Mouse (Mus musculus) cerebellum, adult 11-12 months (tissue): ENCODE results near the gene Gxylt2.

Source experiments
- DNase-seq: peaks from one replicate; pipeline ENCODE4 v3.0.0; 2022

Gxylt2 gene

GRCm38 (mm10) chr6:100704574-100705365 lies at the start of gene Gxylt2:
Gene Gxylt2, plus strand, starts transcription at chr6:100704734.
- no peak for DNase-seq

DNA sequence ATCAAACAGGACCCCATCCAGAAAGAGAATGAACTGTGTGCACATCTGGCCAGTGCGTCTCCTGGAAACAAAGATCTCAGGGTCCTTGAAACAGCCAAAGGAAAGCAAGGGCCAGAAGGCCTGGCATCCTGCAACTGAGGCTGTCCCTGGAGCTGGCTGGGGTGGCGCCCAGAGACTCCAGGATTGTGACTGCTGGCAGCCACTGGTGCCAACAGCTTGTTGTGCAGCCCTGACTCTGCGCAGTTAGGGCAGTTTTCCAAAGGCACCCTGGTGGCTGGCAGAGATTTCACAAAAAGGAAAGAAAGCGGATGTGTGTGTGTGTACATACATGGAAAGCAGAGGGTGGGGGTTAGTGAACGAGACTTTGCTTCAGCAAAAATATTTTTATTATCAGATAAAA lies 44.1 kb upstream of the Gxylt2 start:
- DNase-seq = peak; percentile 71

GRCm38 (mm10) chr6:100662224-100662623 lies 42.3 kb upstream of the Gxylt2 start:
- DNase-seq = no peak

DNA sequence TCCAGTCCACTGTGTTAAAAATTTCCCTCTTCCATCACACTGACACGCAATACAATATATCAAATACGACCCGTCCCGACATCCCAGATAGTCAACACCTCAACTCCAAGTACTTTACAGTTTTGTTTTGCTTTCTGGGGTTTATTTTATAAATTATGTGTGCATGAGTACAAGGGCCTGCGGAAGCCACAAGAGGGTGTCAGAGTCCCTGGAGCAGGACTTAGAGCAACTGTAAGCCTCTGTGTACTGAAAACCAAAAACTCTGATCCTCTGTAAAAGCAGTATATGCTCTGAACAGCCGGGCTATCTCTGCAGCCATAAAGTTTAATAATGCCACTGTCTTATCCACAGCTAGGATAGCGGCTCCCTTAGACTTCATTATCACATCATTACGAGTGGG lies 36.9 kb upstream of the Gxylt2 start:
- DNase-seq = no peak

DNA sequence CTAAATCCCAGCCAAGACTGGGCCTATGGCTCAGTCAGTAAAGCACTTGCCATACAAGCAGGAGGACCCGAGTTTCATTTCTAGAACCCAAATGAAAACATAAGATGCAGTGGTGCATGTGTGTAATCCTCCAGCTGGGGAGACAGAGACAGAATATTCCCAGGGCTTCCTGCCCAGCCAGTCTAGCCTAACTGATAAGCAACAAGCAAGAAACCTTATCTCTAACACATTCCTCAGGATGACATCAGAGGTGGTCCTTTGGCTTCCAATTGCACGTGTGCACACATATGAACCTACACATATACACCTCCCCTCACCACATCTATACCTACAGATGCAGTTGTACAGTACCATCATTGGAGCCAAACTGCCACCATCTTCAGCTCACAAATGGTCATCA lies 35.7 kb upstream of the Gxylt2 start:
- no peak for DNase-seq

DNA sequence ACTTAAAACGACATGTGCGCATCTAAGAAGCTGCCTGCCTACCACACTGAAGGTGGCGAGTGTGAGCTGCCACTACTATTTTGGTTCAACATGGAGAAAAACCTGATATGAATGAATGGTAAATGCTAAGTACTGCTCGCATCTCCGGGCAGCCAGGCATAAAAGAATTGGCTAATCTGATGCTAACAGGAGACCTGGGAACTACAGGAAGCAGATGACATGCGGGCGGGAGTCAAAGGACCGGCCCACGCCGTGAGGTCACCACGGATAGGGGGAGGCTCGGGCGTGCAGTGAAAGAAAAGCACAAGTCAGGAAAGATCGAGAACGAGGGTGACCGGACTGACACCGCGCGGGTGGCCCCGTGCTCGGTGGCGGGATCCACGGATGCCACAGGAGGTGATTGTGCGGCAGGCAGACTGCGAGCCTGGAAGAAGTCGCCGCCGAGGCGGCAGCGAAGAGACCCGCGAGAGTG lies 34.1 kb upstream of the Gxylt2 start:
- peak; percentile 65 for DNase-seq

- DNase-seq = peak; percentile 84
Observed at GRCm38 (mm10) chr6:100670880-100671344, 33.6 kb upstream of the Gxylt2 start, which contains the start of gene Shq1. Gene Shq1, minus strand, starts transcription at chr6:100671157.

DNA sequence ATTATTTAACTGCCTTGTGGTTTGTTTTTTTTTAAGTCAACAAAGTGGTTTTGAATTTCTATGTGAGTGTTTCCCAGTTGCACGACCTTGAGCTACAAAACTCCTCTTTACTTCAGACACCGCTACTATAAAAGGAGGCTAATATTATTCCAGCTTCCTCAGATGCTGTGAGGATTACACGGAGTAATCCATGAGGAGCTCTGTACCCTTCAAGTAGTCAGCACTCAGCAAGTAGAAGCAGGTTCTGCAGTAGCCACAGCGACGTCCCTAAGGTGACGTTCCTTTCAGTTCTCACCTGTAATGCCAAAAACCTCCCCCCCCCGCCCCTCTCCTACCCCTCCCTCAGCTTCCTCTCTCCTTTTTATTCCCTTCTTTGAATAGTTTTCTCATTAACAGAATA lies 33.1 kb upstream of the Gxylt2 start:
- DNase-seq = no peak

GRCm38 (mm10) chr6:100674974-100675373 lies 29.6 kb upstream of the Gxylt2 start:
- no peak for DNase-seq

- DNase-seq = no peak
Observed at GRCm38 (mm10) chr6:100676461-100676860, 28.1 kb upstream of the Gxylt2 start.

GRCm38 (mm10) chr6:100678636-100679035 lies 25.9 kb upstream of the Gxylt2 start:
- DNase-seq = no peak

DNA sequence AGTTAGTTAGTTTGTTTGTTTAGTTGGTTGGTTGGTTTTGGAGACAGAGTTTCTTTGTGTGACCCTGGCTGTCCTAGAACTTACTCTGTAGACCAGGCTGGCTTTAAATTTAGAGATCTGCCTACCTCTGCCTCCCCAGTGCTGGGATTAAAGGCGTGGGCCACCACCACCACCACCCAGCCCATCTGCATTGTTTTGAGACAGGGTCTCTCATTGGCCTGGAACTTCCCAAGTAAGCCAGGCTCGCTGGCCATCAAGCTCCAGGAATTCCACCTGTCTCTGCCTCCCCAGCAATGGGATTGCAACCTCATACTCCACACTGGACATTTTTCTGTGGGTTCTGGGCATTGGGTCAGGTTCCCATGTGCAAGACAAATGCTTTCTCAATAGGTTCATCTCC lies 18.2 kb upstream of the Gxylt2 start:
- DNase-seq = no peak

DNA sequence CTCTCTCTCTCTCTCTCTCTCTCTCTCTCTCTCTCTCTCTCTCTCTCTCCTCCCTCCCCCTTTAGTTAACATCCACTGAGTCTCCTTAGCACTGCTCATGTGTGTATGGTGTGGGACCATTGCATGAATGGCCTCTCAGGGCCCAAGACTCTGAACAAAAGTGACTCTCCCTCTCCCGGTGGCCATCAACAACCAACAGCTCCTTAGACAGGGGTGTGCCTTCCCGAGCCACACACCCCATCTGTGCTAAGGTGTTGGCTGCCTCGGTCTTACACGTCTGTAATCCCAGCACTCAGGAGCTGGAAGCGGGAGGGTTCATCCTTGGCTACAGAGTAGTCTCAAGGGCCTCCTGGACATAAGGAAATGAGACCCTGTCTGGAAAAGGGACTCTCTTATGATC lies 4.5 kb upstream of the Gxylt2 start:
- DNase-seq = no peak

DNA sequence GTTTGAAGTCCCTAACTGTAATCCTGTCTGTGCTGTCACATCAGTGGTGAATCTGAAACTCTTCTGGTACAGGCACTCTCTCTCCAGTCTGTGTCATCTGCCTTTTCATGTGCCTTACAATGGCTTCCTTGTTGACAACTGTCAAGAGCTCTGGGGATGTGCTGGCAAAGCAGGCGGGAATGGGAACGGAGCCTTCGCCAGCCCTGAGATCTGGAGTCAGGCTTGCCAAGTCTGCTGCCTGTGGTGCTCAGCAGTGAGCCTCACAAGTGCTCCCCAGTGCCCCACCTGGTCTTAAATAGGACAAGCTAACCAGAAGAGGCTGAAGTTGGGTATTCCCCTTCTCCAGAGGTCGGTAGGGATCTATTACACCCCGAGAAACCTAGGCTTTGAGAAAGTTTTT lies 3.8 kb upstream of the Gxylt2 start:
- DNase-seq = peak; percentile 9

DNA sequence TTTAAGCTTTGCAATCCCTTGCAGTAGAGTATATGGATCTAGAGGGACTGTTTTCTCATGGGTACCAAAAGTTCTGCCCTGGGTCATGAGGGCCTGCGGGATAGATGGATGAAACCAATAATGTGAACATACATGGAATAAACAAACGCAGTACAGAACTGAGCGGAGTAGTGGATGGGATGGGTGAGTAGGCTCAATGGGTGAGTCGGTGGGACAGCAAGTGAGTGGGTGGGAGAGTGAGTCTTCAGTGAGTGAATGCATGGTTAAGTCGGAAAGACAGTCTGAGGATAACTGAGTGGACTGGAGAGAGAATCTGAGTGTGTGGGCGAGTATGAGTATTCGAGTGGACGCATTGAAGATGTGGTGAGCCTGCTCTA lies 349 bp upstream of the Gxylt2 start:
- DNase-seq = no peak

DNA sequence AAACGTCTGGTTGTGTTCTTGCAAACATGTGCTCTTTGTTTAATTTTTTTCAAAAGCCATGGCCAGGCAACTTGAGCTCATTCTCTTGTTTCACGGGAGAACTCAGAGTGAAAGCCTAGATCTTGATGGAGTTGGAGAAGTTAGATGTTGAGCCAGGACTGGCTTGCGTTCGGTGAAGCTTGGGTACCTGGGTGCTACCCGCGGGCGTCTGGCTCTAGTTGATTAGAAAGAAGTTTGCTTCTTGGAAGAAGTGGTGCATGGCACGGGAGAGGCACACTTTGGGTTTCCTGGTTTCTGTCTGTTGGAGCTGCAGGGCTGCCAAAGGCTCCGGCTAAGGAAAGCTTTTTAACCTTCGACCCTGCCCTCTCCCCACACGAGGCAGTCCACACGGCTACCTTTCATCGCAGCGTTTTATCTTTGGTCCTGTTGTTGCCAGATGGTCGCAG lies 855 bp downstream of the Gxylt2 start:
- no peak for DNase-seq

DNA sequence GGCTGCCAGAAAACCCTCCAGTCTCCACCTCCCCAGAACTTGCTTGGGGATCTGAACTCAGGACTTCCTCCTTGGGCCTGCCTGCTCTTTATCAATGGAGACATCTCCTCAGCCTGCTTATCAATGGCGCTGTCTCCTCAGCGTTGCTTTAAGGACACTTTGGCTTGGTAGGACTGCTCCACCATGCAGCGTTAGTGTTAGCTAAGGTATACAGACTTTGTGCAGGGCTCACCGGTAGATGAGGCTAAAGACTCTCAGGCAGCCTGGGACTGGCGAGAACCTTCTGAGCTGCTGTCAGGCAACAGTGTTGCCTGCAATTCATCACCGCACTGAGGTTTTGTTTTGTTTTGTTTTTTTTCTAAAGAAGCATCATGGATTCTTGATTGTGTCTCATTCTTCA lies 2.3 kb downstream of the Gxylt2 start:
- DNase-seq = no peak

- no peak for DNase-seq
Observed at GRCm38 (mm10) chr6:100707557-100707956, 3.0 kb downstream of the Gxylt2 start.

DNA sequence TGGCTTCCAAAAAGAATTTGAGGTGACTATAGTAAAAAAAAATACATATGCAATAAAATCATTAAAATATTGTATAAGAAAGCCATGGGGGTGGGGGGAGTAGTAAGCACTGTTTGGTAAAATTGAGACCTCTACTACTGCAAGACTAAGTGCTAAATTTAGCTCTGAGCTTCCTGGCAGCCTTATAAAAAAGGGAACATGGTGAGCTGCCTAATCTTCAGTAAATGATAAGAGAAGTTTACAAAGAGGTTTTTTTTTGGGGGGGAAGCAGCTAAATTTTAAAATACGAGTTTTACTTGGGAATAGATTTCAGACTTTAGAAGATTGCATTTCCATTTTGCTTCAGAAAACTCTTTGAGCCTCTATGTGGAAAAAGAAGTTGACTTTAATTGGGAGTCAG lies 3.7 kb downstream of the Gxylt2 start:
- no peak for DNase-seq

DNA sequence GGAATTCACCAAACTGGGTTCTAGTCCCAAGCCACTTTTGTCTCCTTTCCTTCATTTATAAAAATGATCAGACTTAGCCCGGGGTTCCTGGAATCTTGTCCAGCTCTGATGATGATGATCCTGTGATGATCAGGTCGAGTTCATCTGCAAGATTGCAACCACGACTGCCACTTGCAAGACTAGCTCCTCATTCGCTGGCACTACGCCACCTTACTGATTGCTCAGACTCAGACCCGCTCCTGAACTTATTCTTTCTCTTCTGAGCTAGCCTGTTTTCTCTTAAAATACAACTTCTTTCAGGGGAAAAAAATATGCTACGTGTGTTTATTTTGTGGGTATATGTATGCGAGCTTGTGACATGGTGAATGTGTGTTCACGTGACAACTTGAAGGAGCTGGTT lies 4.5 kb downstream of the Gxylt2 start:
- no peak for DNase-seq

- no peak for DNase-seq
Observed at GRCm38 (mm10) chr6:100709483-100709882, 4.9 kb downstream of the Gxylt2 start.

DNA sequence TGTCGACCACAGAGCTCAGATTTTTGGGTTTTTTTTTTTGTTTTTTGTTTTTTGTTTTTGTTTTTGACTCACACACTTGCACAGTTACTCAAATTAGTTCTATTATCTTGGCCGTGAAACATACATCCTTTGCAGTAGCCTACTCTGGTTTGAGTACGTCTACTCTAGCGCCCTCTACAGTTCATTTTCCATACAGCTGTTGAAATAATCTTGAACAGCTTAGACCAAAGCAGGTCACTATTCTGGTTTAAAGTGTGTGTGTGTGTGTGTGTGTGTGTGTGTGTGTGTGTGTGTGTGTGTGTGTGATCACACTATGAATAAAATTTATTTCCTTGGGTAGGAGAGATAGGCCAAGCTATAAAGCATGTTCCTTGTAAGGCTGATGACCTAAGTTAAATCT lies 5.6 kb downstream of the Gxylt2 start:
- DNase-seq = no peak

DNA sequence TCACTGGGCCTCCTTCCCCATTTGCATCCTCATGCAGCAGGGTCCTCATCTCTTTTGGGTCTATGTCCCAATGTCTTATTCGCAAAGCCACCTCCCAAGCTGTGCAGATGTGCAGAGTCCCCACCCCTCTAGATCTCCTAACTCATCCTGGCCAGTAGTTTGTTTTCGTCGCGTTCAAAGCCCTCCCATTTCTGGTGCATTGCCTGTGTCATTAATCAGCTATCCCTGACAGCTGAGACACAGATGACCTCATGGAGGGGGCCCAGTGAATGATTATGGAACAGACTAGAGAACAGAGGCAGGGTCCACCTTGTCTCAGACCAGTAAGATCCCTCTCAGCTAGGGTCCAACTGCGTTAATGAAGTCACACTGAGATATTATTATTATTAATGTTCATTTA lies 6.3 kb downstream of the Gxylt2 start:
- no peak for DNase-seq

DNA sequence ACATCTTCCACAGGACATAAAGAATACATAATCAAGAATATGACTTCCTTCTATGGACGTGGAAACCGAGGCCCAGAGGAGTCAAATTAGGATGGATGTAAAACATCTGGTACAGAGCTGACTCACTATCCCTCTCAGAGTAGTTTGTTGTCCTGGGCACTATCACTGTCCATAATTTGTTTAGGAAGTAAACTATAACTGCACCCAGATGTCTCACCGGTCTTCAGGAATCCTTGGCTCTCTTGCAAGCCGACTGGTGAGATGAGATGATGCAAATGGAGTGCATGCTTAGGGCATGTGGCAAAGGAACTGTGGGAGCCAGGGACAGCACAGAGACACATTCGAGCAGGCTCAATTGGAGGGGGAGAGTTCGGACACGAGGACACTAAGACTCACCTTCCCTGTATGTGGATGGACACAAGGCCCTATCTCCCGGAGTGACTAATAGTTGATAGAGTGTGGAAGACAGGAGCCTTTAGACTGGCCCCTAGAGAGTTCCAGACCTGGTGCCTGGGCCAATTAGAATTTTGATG lies 10.8 kb downstream of the Gxylt2 start:
- no peak for DNase-seq

- DNase-seq = no peak
Observed at GRCm38 (mm10) chr6:100716152-100716551, 11.6 kb downstream of the Gxylt2 start.
